In genomic region chr13:34136605-34137004, GRCm38 (mm10) we compare ENCODE assay signal across 8 mouse cellular contexts. TPM values are rescaled to one million over a fixed set of nuclear protein-coding genes. Genes with fewer than 3 reads are reported as not detected.
DNase-seq lines count a peak whose midpoint lies in the region; ATAC-seq and TF ChIP-seq lines count a peak whose summit lies in the region.
"Had no signal": no experiment of that assay in that cellular context is flagged by ENCODE, and none has a peak within 500 bp of the region (broad histone marks: within the 10 kb centered on the region; RNA-seq: fewer than 3 reads in every experiment).

No protein-coding gene starts in this region.

- 34% methylated on average over 7 of the region's 7 CpGs for WGBS in hindbrain, embryonic 14.5 days
- WGBS in midbrain, embryonic 10.5 days: 86% methylated on average over 7 of the region's 7 CpGs
- 71% methylated on average over 7 of the region's 7 CpGs for WGBS in kidney, embryonic 15.5 days

- peak overlapping the region; percentile 74 for H3K27ac ChIP-seq in hindbrain, embryonic 14.5 days
- peak overlapping the region; percentile 99 for H3K27ac ChIP-seq in midbrain, embryonic 10.5 days (replicated peaks)
- no peak overlapping the region for H3K27ac ChIP-seq in kidney, embryonic 15.5 days
- H3K27ac ChIP-seq: liver, embryonic 14.5 days had no signal

- no peak; the same call in 1 of the 2 replicates for ATAC-seq in hindbrain, embryonic 14.5 days (ENCODE audit: low FRiP score)
- ATAC-seq in kidney, embryonic 15.5 days (replicated peaks; ENCODE audit: low FRiP score): no peak

- no peak overlapping the region for H3K4me3 ChIP-seq in hindbrain, embryonic 14.5 days (replicated peaks; ENCODE audit: low read length)
- no peak overlapping the region for H3K4me3 ChIP-seq in midbrain, embryonic 10.5 days
- no peak overlapping the region for H3K4me3 ChIP-seq in kidney, embryonic 15.5 days (replicated peaks)

- peak; percentile 91 for DNase-seq in brain, embryonic 14.5 days (ENCODE audit: low read depth)
- DNase-seq in cerebellum, postnatal 14 days: peak; percentile 79 to 83
- peak; percentile 58 for DNase-seq in hindbrain, embryonic 14.5 days (ENCODE audit: low spot score)
- DNase-seq in midbrain, embryonic 10.5 days (ENCODE audit: low spot score): no peak
- no peak for DNase-seq in adrenal gland, postnatal 36 days
- no peak for DNase-seq in thymus, postnatal 36 days

- no peak for TF ChIP-seq CTCF in brain, embryonic 14.5 days (IDR thresholded peaks at IDR 0.05; ENCODE audit: borderline replicate concordance, extremely low read depth, insufficient read depth, insufficient read length)

- no peaks in the 10 kb centered on the region for H3K36me3 ChIP-seq in hindbrain, embryonic 14.5 days (replicated peaks; ENCODE audit: control insufficient read depth, insufficient read depth)
- no peaks in the 10 kb centered on the region for H3K36me3 ChIP-seq in midbrain, embryonic 10.5 days
- no peaks in the 10 kb centered on the region for H3K36me3 ChIP-seq in kidney, embryonic 15.5 days

- no peak for TF ChIP-seq POLR2A in brain, embryonic 14.5 days (IDR thresholded peaks at IDR 0.05; ENCODE audit: borderline replicate concordance, extremely low read depth, insufficient read depth, insufficient read length, poor library complexity, severe bottlenecking)

- H3K9me3 ChIP-seq in hindbrain, embryonic 14.5 days (ENCODE audit: control insufficient read depth, low read length): no peaks in the 10 kb centered on the region
- H3K9me3 ChIP-seq in midbrain, embryonic 10.5 days (replicated peaks): no peaks in the 10 kb centered on the region
- H3K9me3 ChIP-seq in kidney, embryonic 15.5 days (replicated peaks): no peaks in the 10 kb centered on the region

- no peak overlapping the region for H3K9ac ChIP-seq in hindbrain, embryonic 14.5 days
- H3K9ac ChIP-seq in kidney, embryonic 15.5 days: no peak overlapping the region
- H3K9ac ChIP-seq: liver, embryonic 14.5 days had no signal

- no peaks in the 10 kb centered on the region for H3K27me3 ChIP-seq in hindbrain, embryonic 14.5 days (ENCODE audit: control insufficient read depth, insufficient read depth, low read length)
- no peaks in the 10 kb centered on the region for H3K27me3 ChIP-seq in midbrain, embryonic 10.5 days (ENCODE audit: low read depth, poor library complexity, severe bottlenecking)
- H3K27me3 ChIP-seq in kidney, embryonic 15.5 days: peaks cover 28% of the 10 kb centered on the region

- H3K4me1 ChIP-seq in hindbrain, embryonic 14.5 days (replicated peaks; ENCODE audit: control insufficient read depth, insufficient read depth, low read length): peaks cover 38% of the 10 kb centered on the region
- peaks cover 51% of the 10 kb centered on the region for H3K4me1 ChIP-seq in midbrain, embryonic 10.5 days
- H3K4me1 ChIP-seq in kidney, embryonic 15.5 days: peaks cover 23% of the 10 kb centered on the region

- no peak overlapping the region for H3K4me2 ChIP-seq in hindbrain, embryonic 14.5 days (replicated peaks)
- H3K4me2 ChIP-seq in kidney, embryonic 15.5 days: no peak overlapping the region

RNA-seq across cellular contexts. Expression of gene Tubb2b, which starts 6.3 kb away (rescaled TPM):
- 7,416 and 8,191 TPM in 2 replicates for polyA plus RNA-seq in brain, embryonic 14.5 days (2012; rRNA removed)
- polyA plus RNA-seq in hindbrain, embryonic 14.5 days (2014; fragmentation: Nextera tagmentation; extraction: Ambion mirVana): 682 and 716 TPM in 2 replicates
- polyA plus RNA-seq in midbrain, embryonic 10.5 days (2016; fragmentation: Nextera tagmentation; extraction: Ambion mirVana): 202 and 279 TPM in 2 replicates
- total RNA-seq in adrenal gland, postnatal 36 days (2021): 1 to 10 TPM; 1.4 to 2.2 TPM
- polyA plus RNA-seq in kidney, embryonic 15.5 days (2015; fragmentation: Nextera tagmentation; extraction: Ambion mirVana): 29.3 and 36.6 TPM in 2 replicates

RNA-seq across cellular contexts. Expression of gene Psmg4, which starts 26.2 kb away (rescaled TPM):
- 113 and 208 TPM in 2 replicates for polyA plus RNA-seq in brain, embryonic 14.5 days (2012; rRNA removed)
- 73.3 and 87.0 TPM in 2 replicates for polyA plus RNA-seq in hindbrain, embryonic 14.5 days (2014; fragmentation: Nextera tagmentation; extraction: Ambion mirVana)
- polyA plus RNA-seq in midbrain, embryonic 10.5 days (2016; fragmentation: Nextera tagmentation; extraction: Ambion mirVana): 122 and 124 TPM in 2 replicates
- 10 to 100 TPM; 33.9 to 41.6 TPM for total RNA-seq in adrenal gland, postnatal 36 days (2021)
- polyA plus RNA-seq in kidney, embryonic 15.5 days (2015; fragmentation: Nextera tagmentation; extraction: Ambion mirVana): 79.0 and 88.7 TPM in 2 replicates

RNA-seq across cellular contexts. Expression of gene Tubb2a, which starts 58.8 kb away (rescaled TPM):
- 3,454 and 3,966 TPM in 2 replicates for polyA plus RNA-seq in brain, embryonic 14.5 days (2012; rRNA removed)
- 2,565 and 2,873 TPM in 2 replicates for polyA plus RNA-seq in hindbrain, embryonic 14.5 days (2014; fragmentation: Nextera tagmentation; extraction: Ambion mirVana)
- polyA plus RNA-seq in midbrain, embryonic 10.5 days (2016; fragmentation: Nextera tagmentation; extraction: Ambion mirVana): 242 and 377 TPM in 2 replicates
- 10 to 100 TPM; 24.6 to 42.9 TPM for total RNA-seq in adrenal gland, postnatal 36 days (2021)
- polyA plus RNA-seq in kidney, embryonic 15.5 days (2015; fragmentation: Nextera tagmentation; extraction: Ambion mirVana): 102 and 132 TPM in 2 replicates

Comparison
In these comparisons a context has a peak if more than half of its experiments do, and no peak if none do; other contexts are left out.
1. DNase-seq: peak in brain, embryonic 14.5 days (single experiment), cerebellum, postnatal 14 days (2 of 2) and hindbrain, embryonic 14.5 days (single experiment); none in midbrain, embryonic 10.5 days (single experiment), adrenal gland, postnatal 36 days (0 of 2) and thymus, postnatal 36 days (0 of 2).
2. RNA of gene Tubb2b, which starts 6.3 kb away (polyA plus RNA-seq): 7,416 to 8,191 TPM in brain, embryonic 14.5 days; 682 to 716 TPM in hindbrain, embryonic 14.5 days, 202 to 279 TPM in midbrain, embryonic 10.5 days and 29.3 to 36.6 TPM in kidney, embryonic 15.5 days; every median in the first group is over 10 times any median in the second.